Mouse (Mus musculus) heart, adult 2 months (tissue): ENCODE measurements around the gene Kcne3. TPM values are rescaled to one million over a fixed set of nuclear protein-coding genes. Genes with fewer than 3 reads are reported as not detected.

Source experiments
- DNase-seq, 2 experiments: peaks; one replicate each; pipeline ENCODE4 v3.0.0; 2021
- H3K27ac ChIP-seq: fragments of 200-600 bp; 2 replicates; pipeline ENCODE4 v1.8.1; 2022
- H3K27me3 ChIP-seq: fragments of 200-500 bp; 2 replicates; pipeline ENCODE4 v1.6.1; 2012; ENCODE audit warnings: mild to moderate bottlenecking, low read length, inconsistent platforms, mixed read lengths; ENCODE audit not compliant: control insufficient read depth, insufficient read depth
- H3K36me3 ChIP-seq: fragments of 200-500 bp; 2 replicates; pipeline ENCODE4 v1.6.1; 2012; ENCODE audit warnings: low read length, inconsistent platforms; ENCODE audit not compliant: control insufficient read depth, insufficient read depth
- H3K4me1 ChIP-seq: fragments of 200-500 bp; 2 replicates; pipeline ENCODE4 v1.6.1; 2011; ENCODE audit warnings: low read length; ENCODE audit not compliant: control insufficient read depth, insufficient read depth
- H3K4me3 ChIP-seq: fragments of 200-600 bp; 2 replicates; pipeline ENCODE4 v1.8.1; 2022
- H3K79me2 ChIP-seq: fragments of 200-500 bp; replicated peaks from 2 replicates; pipeline ENCODE4 v1.6.1; 2012; ENCODE audit warnings: mild to moderate bottlenecking, inconsistent platforms, low read length, moderate library complexity, mixed read lengths; ENCODE audit not compliant: control insufficient read depth, insufficient read depth
- H3K9ac ChIP-seq: fragments of 200-500 bp; 2 replicates; pipeline ENCODE4 v1.6.1; 2012; ENCODE audit warnings: low read depth, mild to moderate bottlenecking, control low read depth, inconsistent platforms, low read length, mixed read lengths
- CTCF ChIP-seq: fragments of 200-600 bp; IDR thresholded peaks from 2 replicates; pipeline ENCODE4 v1.8.1; 2022; ENCODE audit warnings: antibody characterized with exemption, mild to moderate bottlenecking, moderate library complexity
- EP300 ChIP-seq: fragments of 200-500 bp; IDR thresholded peaks from 2 replicates; pipeline ENCODE4 v1.6.1; 2011; ENCODE audit warnings: low read depth, low read length, control low read depth; ENCODE audit not compliant: insufficient read depth
- POLR2A ChIP-seq: fragments of 200-500 bp; IDR thresholded peaks from 2 replicates; pipeline ENCODE4 v1.6.1; 2011; ENCODE audit warnings: mild to moderate bottlenecking, low read depth, low read length, control low read depth; ENCODE audit not compliant: insufficient read depth
- WGBS: fragments of 180-500 bp; shearing (Covaris S2); methylation state at CpG from one replicate; pipeline ENCODE4 v1.1.7; 2018; 5-methylcytosine and 5-hydroxymethylcytosine counted together
- intact Hi-C: fragments of 180-260 bp; cut with DNase I; formaldehyde crosslinking; loops from one replicate; pipeline ENCODE4 v1.15.1; 2025
- polyA plus RNA-seq: library from polyadenylated mRNA; depleted of rRNA; stranded (reverse); fragments of >200 nt; gene quantifications from 2 replicates; pipeline ENCODE4 v1.2.3, GENCODE M21; 2012
- total RNA-seq, 2 experiments: library from RNA; stranded (reverse); gene quantifications; 2 replicates each; pipeline ENCODE4 v1.2.3; 2021

Kcne3 gene
- total and polyA plus RNA-seq, 3 experiments = 0.59 to 2.0 (median 0.94) TPM

GRCm38 (mm10) chr7:100178016-100178890 lies 2.0 kb downstream of the Kcne3 start:
- TF ChIP-seq EP300 (no peak), CTCF (no peak), POLR2A (0 out of 2 replicates have a peak, but pooled peaks have one; percentile 29)
- WGBS = 8% methylated on average over 30 of the region's 30 CpGs
- DNase-seq = peak; percentile 71
- no peak overlapping the region; the same call in 1 of the 2 replicates for H3K27ac ChIP-seq
- H3K36me3 ChIP-seq = no peaks in the 10 kb centered on the region
- intact Hi-C loops = no loop called here
- H3K79me2 ChIP-seq = no peaks in the 10 kb centered on the region
- H3K27me3 ChIP-seq = peaks cover 3% of the 10 kb centered on the region; the same call in 1 of the 2 replicates
- H3K4me1 ChIP-seq = peaks cover 1% of the 10 kb centered on the region; the same call in 1 of the 2 replicates
- H3K4me3 ChIP-seq = peak overlapping the region; percentile 45
- 0 out of 2 replicates have a peak overlapping the region, but pooled peaks have one; percentile 13 for H3K9ac ChIP-seq

DNA sequence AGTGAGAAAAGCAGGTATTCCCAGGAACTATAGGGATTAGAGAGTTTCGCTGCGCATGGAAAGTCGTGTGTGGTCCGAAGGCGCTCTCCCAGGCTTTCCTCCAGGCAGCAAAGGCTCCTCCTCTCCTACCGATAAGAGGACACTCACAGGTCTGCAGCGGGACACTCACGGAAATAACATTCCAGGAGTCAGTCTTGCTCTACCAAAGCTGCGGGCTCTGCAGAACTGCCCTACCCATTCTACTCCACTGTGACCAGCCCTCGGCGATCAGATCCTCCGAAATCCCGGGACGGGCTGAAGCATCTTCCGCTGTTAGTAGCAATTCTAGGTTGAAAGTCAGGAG lies 2.6 kb downstream of the Kcne3 start:
- DNase-seq = peak in 1 of 2 experiments; percentile 22
- Histone ChIP-seq H3K4me3 (peak overlapping the region; percentile 45), H3K79me2 (no peaks in the 10 kb centered on the region), H3K27ac (no peak overlapping the region), H3K27me3 (peaks cover 3% of the 10 kb centered on the region; the same call in 1 of the 2 replicates), H3K4me1 (peaks cover 1% of the 10 kb centered on the region; the same call in 1 of the 2 replicates), H3K9ac (0 out of 2 replicates have a peak overlapping the region, but pooled peaks have one; percentile 8), H3K36me3 (no peaks in the 10 kb centered on the region)
- intact Hi-C loops = no loop called here
- TF ChIP-seq POLR2A (no peak), EP300 (no peak), CTCF (no peak)
- WGBS = 1% methylated on average over 15 of the region's 15 CpGs

- peaks cover 3% of the 10 kb centered on the region; the same call in 1 of the 2 replicates for H3K27me3 ChIP-seq
- 54% methylated on average over 7 of the region's 7 CpGs for WGBS
- H3K79me2 ChIP-seq = no peaks in the 10 kb centered on the region
- H3K9ac ChIP-seq = no peak overlapping the region
- no peak for TF ChIP-seq EP300
- no peak for TF ChIP-seq POLR2A
- no peak for TF ChIP-seq CTCF
- no peak for DNase-seq
- no peaks in the 10 kb centered on the region for H3K36me3 ChIP-seq
- H3K27ac ChIP-seq = no peak overlapping the region
- H3K4me3 ChIP-seq = no peak overlapping the region; the same call in 1 of the 2 replicates
- H3K4me1 ChIP-seq = peaks cover 1% of the 10 kb centered on the region; the same call in 1 of the 2 replicates
- intact Hi-C loops = no loop called here
These were observed 3.1 kb downstream of the Kcne3 start for GRCm38 (mm10) chr7:100179394-100179793.

DNA sequence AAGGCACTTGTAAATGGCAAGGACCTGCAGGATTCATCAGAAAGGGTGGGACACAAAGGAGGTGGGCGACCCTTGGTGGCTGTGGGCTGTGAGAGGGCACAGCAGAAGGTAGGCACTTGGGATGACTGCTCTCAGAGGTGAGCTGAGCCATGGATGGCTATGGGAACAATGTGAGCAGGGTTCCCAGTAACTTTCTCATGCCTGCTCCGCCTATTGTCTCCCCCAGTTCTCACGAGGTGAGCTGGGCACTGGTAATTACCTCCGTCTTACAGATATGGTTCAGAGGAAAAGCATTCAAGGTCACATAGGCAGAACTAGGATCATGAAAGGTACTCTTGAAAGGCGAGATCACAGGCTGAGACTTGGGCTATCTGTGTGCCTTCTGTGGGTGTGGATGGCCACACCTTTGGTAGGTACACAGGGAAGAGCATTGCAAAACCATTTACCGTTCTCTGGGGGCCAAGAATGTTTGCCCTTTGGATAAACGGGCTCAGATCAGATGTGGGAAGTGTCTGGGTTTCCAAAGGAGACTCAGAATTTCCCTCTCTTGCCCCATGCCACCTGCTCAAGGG lies 3.6 kb downstream of the Kcne3 start:
- TF ChIP-seq CTCF (no peak), EP300 (no peak), POLR2A (no peak)
- H3K27me3 ChIP-seq = peaks cover 3% of the 10 kb centered on the region; the same call in 1 of the 2 replicates
- H3K9ac ChIP-seq = no peak overlapping the region

DNA sequence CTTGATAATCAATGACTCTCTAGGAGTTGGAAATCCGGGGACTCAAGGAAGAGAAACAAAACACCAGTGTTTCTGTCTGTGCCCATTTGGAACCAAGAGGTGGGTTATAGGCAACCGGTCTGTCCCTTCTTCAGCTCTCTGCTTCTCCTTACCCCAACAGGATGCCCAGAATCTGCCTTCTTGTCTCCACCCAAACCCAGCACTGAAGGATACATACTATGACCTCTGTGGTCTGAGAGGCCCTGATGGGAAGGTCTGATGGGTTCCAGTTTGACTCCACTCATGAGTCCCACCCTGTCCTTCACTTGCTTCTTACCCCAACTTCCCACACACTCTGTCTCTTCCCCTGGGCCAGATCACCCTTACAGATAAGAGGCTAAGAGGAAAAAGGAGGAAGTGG lies 4.9 kb downstream of the Kcne3 start:
- no peak overlapping the region for H3K9ac ChIP-seq
- intact Hi-C loops = no loop called here
- TF ChIP-seq CTCF = no peak
- TF ChIP-seq POLR2A = no peak
- no peak for TF ChIP-seq EP300
- H3K36me3 ChIP-seq = no peaks in the 10 kb centered on the region
- no peak overlapping the region for H3K4me3 ChIP-seq
- H3K4me1 ChIP-seq = peaks cover 1% of the 10 kb centered on the region; the same call in 1 of the 2 replicates
- WGBS = 80% methylated on average over 2 of the region's 2 CpGs
- peaks cover 3% of the 10 kb centered on the region; the same call in 1 of the 2 replicates for H3K27me3 ChIP-seq
- no peaks in the 10 kb centered on the region for H3K79me2 ChIP-seq
- H3K27ac ChIP-seq = no peak overlapping the region
- no peak for DNase-seq

More for the DNA sequence above, 3.6 kb downstream of the Kcne3 start:
- intact Hi-C loops = no loop called here
- Histone ChIP-seq H3K4me1 (peaks cover 1% of the 10 kb centered on the region; the same call in 1 of the 2 replicates), H3K36me3 (no peaks in the 10 kb centered on the region), H3K4me3 (no peak overlapping the region), H3K79me2 (no peaks in the 10 kb centered on the region), H3K27ac (no peak overlapping the region)
- DNase-seq = no peak
- 76% methylated on average over 7 of the region's 7 CpGs for WGBS
